Mouse (Mus musculus) stomach, embryonic 15.5 days (tissue): Measurements from ENCODE around the gene Alg14. TPM values are rescaled to one million over a fixed set of nuclear protein-coding genes. Genes with fewer than 3 reads are reported as not detected.

Experiments
- ATAC-seq: fragments of 200-750 bp; cut with Nextera tagmentation; 2 replicates; pipeline ENCODE4 v1.8.0; 2017; ENCODE audit warnings: low read depth, moderate number of reproducible peaks, moderate TSS enrichment; ENCODE audit not compliant: insufficient read depth, low FRiP score
- H3K27ac ChIP-seq: fragments of 300-500 bp; sonication (generic); 2 replicates; pipeline ENCODE4 v1.5.1; 2015; ENCODE audit warnings: mild to moderate bottlenecking, inconsistent platforms
- H3K27me3 ChIP-seq: fragments of 300-500 bp; sonication (generic); replicated peaks from 2 replicates; pipeline ENCODE4 v1.6.1; 2015; ENCODE audit warnings: inconsistent platforms
- H3K36me3 ChIP-seq: fragments of 300-500 bp; sonication (generic); 2 replicates; pipeline ENCODE4 v1.6.1; 2015; ENCODE audit warnings: inconsistent platforms
- H3K4me1 ChIP-seq: fragments of 300-500 bp; sonication (generic); 2 replicates; pipeline ENCODE4 v1.6.1; 2015; ENCODE audit warnings: inconsistent platforms
- H3K4me2 ChIP-seq: fragments of 300-500 bp; sonication (generic); 2 replicates; pipeline ENCODE4 v1.6.1; 2015; ENCODE audit warnings: mild to moderate bottlenecking, inconsistent platforms
- H3K4me3 ChIP-seq: fragments of 300-500 bp; sonication (generic); replicated peaks from 2 replicates; pipeline ENCODE4 v1.5.1; 2015; ENCODE audit warnings: inconsistent platforms
- H3K9ac ChIP-seq: fragments of 300-500 bp; sonication (generic); 2 replicates; pipeline ENCODE4 v1.6.1; 2015; ENCODE audit warnings: inconsistent platforms
- H3K9me3 ChIP-seq: fragments of 300-500 bp; sonication (generic); 2 replicates; pipeline ENCODE4 v1.6.1; 2016; ENCODE audit warnings: inconsistent platforms
- WGBS: fragments of 180-500 bp; shearing (Covaris S2); methylation state at CpG from one replicate; pipeline ENCODE4 v1.1.7; 2015; 5-methylcytosine and 5-hydroxymethylcytosine counted together
- polyA plus RNA-seq: library from polyadenylated mRNA; unstranded; fragments of >200 nt; fragmentation: Nextera tagmentation; extraction: Ambion mirVana; gene quantifications from 2 replicates; pipeline ENCODE4 v1.2.1, GENCODE M21; 2015

The Alg14 gene
- polyA plus RNA-seq, 1 experiment from 2014 or later, result 44.1 TPM

- no peak overlapping the region for H3K4me2 ChIP-seq
- no peak overlapping the region for H3K4me3 ChIP-seq
- no peaks in the 10 kb centered on the region for H3K36me3 ChIP-seq
- peak overlapping the region; percentile 81 for H3K27ac ChIP-seq
- ATAC-seq, result no peak; the same call in 1 of the 2 replicates
- WGBS, result 19% methylated on average over 8 of the region's 8 CpGs
- H3K9me3 ChIP-seq, result no peaks in the 10 kb centered on the region
- no peaks in the 10 kb centered on the region for H3K27me3 ChIP-seq
- peaks cover 12% of the 10 kb centered on the region for H3K4me1 ChIP-seq
- H3K9ac ChIP-seq, result 0 out of 2 replicates have a peak overlapping the region, but pooled peaks have one; percentile 1
Measured at GRCm38 (mm10) chr3:121344056-121344945, 52.7 kb downstream of the Alg14 start.

- Histone ChIP-seq H3K27ac (peak overlapping the region; percentile 81), H3K36me3 (no peaks in the 10 kb centered on the region), H3K9me3 (no peaks in the 10 kb centered on the region), H3K4me3 (no peak overlapping the region), H3K4me2 (peak overlapping the region; percentile 6; the same call in 1 of the 2 replicates), H3K27me3 (no peaks in the 10 kb centered on the region), H3K4me1 (peaks cover 12% of the 10 kb centered on the region), H3K9ac (no peak overlapping the region)
- 39% methylated on average over 11 of the region's 11 CpGs for WGBS
- ATAC-seq, result no peak; the same call in 1 of the 2 replicates
Measured at GRCm38 (mm10) chr3:121344951-121345642, 53.5 kb downstream of the Alg14 start.

- Histone ChIP-seq H3K27me3 (no peaks in the 10 kb centered on the region), H3K27ac (peak overlapping the region; percentile 37; the same call in 1 of the 2 replicates), H3K9ac (no peak overlapping the region), H3K4me3 (no peak overlapping the region), H3K36me3 (no peaks in the 10 kb centered on the region), H3K9me3 (no peaks in the 10 kb centered on the region), H3K4me2 (peak overlapping the region; percentile 6; the same call in 1 of the 2 replicates), H3K4me1 (peaks cover 9% of the 10 kb centered on the region)
- ATAC-seq, result peak; percentile 59; the same call in 1 of the 2 replicates
- WGBS, result 39% methylated on average over 6 of the region's 6 CpGs
Measured at GRCm38 (mm10) chr3:121345643-121346000, 54.0 kb downstream of the Alg14 start.

- Histone ChIP-seq H3K4me1 (peaks cover 9% of the 10 kb centered on the region), H3K9me3 (no peaks in the 10 kb centered on the region), H3K27ac (no peak overlapping the region), H3K9ac (no peak overlapping the region), H3K36me3 (no peaks in the 10 kb centered on the region), H3K4me2 (no peak overlapping the region), H3K27me3 (no peaks in the 10 kb centered on the region), H3K4me3 (no peak overlapping the region)
- ATAC-seq, result peak; percentile 45; the same call in 1 of the 2 replicates
- WGBS, result 78% methylated on average over 12 of the region's 12 CpGs
Measured at GRCm38 (mm10) chr3:121346507-121347267, 55.1 kb downstream of the Alg14 start.

- WGBS, result 84% methylated on average over 6 of the region's 6 CpGs
- no peak overlapping the region for H3K4me2 ChIP-seq
- H3K4me3 ChIP-seq, result no peak overlapping the region
- no peak overlapping the region for H3K27ac ChIP-seq
- peaks cover 9% of the 10 kb centered on the region for H3K4me1 ChIP-seq
- H3K9me3 ChIP-seq, result no peaks in the 10 kb centered on the region
- H3K36me3 ChIP-seq, result no peaks in the 10 kb centered on the region
- H3K9ac ChIP-seq, result no peak overlapping the region
- no peak for ATAC-seq
- H3K27me3 ChIP-seq, result no peaks in the 10 kb centered on the region
Measured at GRCm38 (mm10) chr3:121348792-121349191, 57.2 kb downstream of the Alg14 start.

- H3K36me3 ChIP-seq, result no peaks in the 10 kb centered on the region
- H3K9me3 ChIP-seq, result no peaks in the 10 kb centered on the region
- H3K27ac ChIP-seq, result no peak overlapping the region
- no peak; the same call in 1 of the 2 replicates for ATAC-seq
- H3K9ac ChIP-seq, result no peak overlapping the region
- H3K4me1 ChIP-seq, result peaks cover 5% of the 10 kb centered on the region
- WGBS, result 69% methylated on average over 33 of the region's 33 CpGs
- H3K4me3 ChIP-seq, result no peak overlapping the region
- no peak overlapping the region for H3K4me2 ChIP-seq
- H3K27me3 ChIP-seq, result no peaks in the 10 kb centered on the region
Measured at GRCm38 (mm10) chr3:121349334-121350169, 58.0 kb downstream of the Alg14 start.

- ATAC-seq, result no peak
- Histone ChIP-seq H3K9ac (no peak overlapping the region), H3K4me3 (no peak overlapping the region), H3K27me3 (no peaks in the 10 kb centered on the region), H3K4me2 (no peak overlapping the region), H3K4me1 (no peaks in the 10 kb centered on the region), H3K36me3 (no peaks in the 10 kb centered on the region), H3K27ac (no peak overlapping the region), H3K9me3 (no peaks in the 10 kb centered on the region)
- WGBS, result 91% methylated on average over 6 of the region's 6 CpGs
Measured at GRCm38 (mm10) chr3:121351257-121351656, 59.7 kb downstream of the Alg14 start.

GRCm38 (mm10) chr3:121354281-121354680 is 62.7 kb downstream of the Alg14 start:
- H3K27ac ChIP-seq, result no peak overlapping the region
- no peak overlapping the region for H3K4me3 ChIP-seq
- no peaks in the 10 kb centered on the region for H3K4me1 ChIP-seq
- WGBS, result 79% methylated on average over 9 of the region's 9 CpGs
- H3K9me3 ChIP-seq, result no peaks in the 10 kb centered on the region
- H3K4me2 ChIP-seq, result no peak overlapping the region
- H3K27me3 ChIP-seq, result no peaks in the 10 kb centered on the region
- no peaks in the 10 kb centered on the region; the same call in 1 of the 2 replicates for H3K36me3 ChIP-seq
- H3K9ac ChIP-seq, result no peak overlapping the region
- no peak for ATAC-seq

- Histone ChIP-seq H3K27ac (no peak overlapping the region), H3K4me3 (no peak overlapping the region), H3K27me3 (no peaks in the 10 kb centered on the region), H3K9ac (no peak overlapping the region), H3K36me3 (no peaks in the 10 kb centered on the region; the same call in 1 of the 2 replicates), H3K4me2 (no peak overlapping the region), H3K4me1 (no peaks in the 10 kb centered on the region), H3K9me3 (no peaks in the 10 kb centered on the region)
- ATAC-seq, result no peak
- 86% methylated on average over 18 of the region's 18 CpGs for WGBS
Measured at GRCm38 (mm10) chr3:121354861-121355470, 63.4 kb downstream of the Alg14 start.

GRCm38 (mm10) chr3:121355569-121355968 is 64.0 kb downstream of the Alg14 start:
- Histone ChIP-seq H3K9ac (no peak overlapping the region), H3K27ac (no peak overlapping the region), H3K4me1 (no peaks in the 10 kb centered on the region), H3K4me2 (no peak overlapping the region), H3K27me3 (no peaks in the 10 kb centered on the region), H3K36me3 (no peaks in the 10 kb centered on the region; the same call in 1 of the 2 replicates), H3K4me3 (no peak overlapping the region), H3K9me3 (no peaks in the 10 kb centered on the region)
- 83% methylated on average over 9 of the region's 9 CpGs for WGBS
- ATAC-seq, result no peak
